Mouse (Mus musculus) stomach, postnatal 0 days (tissue): ENCODE data around the gene Usp20.

ENCODE experiments used
- CTCF ChIP-seq: IDR thresholded peaks from 2 replicates; pipeline ENCODE4 v1.5.1; 2016; ENCODE audit warnings: antibody characterized with exemption, low read depth, mild to moderate bottlenecking, moderate library complexity
- EP300 ChIP-seq: optimal IDR thresholded peaks from 2 replicates; pipeline ENCODE3; 2016; ENCODE audit warnings: antibody characterized with exemption

DNA sequence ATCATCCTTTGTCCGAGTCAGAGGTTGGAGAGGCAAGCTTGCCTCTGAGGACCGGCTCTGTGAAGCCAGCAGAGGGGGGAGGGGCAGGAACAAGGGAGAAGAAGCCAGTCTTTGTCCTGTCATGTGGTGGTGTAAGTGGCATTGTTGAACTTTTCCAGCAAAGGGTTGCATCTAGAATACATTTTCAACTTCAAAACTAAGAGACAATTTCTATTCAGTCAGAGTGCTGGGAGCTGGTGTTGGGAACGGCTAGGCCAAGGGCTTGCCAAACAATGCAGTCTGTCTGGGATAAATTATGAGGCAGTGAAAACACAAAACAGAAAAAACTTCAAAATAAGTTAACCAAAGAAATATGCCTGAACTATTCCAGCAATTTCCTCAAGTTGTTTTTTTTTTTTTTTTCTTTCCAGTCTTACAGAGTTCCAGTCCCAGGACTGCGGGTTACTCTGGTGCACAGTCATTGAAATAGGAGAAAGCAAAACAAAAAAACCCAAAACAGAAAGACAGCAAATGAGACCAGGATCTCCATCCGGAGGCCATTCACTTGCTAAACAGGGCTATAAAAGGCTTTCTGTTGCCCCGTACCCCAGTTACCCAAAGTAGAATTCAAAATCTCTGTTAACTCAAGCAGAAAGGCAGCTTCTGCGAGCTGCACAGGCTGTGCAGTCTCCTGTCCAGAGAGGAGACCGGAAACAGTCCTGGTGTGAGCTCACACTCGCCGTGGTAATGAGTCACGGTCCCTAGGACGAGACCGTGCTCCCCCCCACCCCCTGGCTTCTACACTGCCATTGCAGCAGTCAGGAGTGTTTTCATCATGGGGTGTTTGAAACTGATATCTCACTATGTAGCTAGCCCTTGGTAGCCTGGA, 86.4 kb downstream of the Usp20 start:
- no peak for TF ChIP-seq EP300
- TF ChIP-seq CTCF: no peak
